Mouse (Mus musculus) limb, embryonic 14.5 days (tissue): Measurements from ENCODE around the gene Olfr56. TPM values are rescaled to one million over a fixed set of nuclear protein-coding genes. Genes with fewer than 3 reads are reported as not detected.
"Not testable (repeated sequence)": the region's sequence is repeated elsewhere in the genome, so short reads cannot be mapped to it uniquely, and the experiment has no call there.

Experiments used
- ATAC-seq: fragments of 200-750 bp; cut with Nextera tagmentation; 2 replicates; pipeline ENCODE4 v1.8.0; 2017; ENCODE audit warnings: low read depth, moderate number of reproducible peaks, moderate TSS enrichment; ENCODE audit not compliant: low FRiP score
- DNase-seq: peaks from one replicate; pipeline ENCODE4 v3.0.0-alpha.2; 2015; ENCODE audit warnings: low spot score
- H3K27ac ChIP-seq: fragments of 300-500 bp; sonication (generic); replicated peaks from 2 replicates; pipeline ENCODE4 v1.5.1; 2014; ENCODE audit warnings: low read depth, mild to moderate bottlenecking, low read length, moderate library complexity, mixed read lengths
- H3K27me3 ChIP-seq: fragments of 300-500 bp; sonication (generic); 2 replicates; pipeline ENCODE4 v1.6.1; 2014; ENCODE audit warnings: low read length, mixed read lengths; ENCODE audit not compliant: control insufficient read depth, insufficient read depth
- H3K36me3 ChIP-seq: fragments of 300-500 bp; sonication (generic); 2 replicates; pipeline ENCODE4 v1.6.1; 2014; ENCODE audit warnings: mild to moderate bottlenecking, low read length, moderate library complexity, mixed read lengths; ENCODE audit not compliant: control insufficient read depth, insufficient read depth
- H3K4me1 ChIP-seq: fragments of 300-500 bp; sonication (generic); 2 replicates; pipeline ENCODE4 v1.6.1; 2014; ENCODE audit warnings: antibody characterized with exemption, low read length, mixed read lengths; ENCODE audit not compliant: control insufficient read depth, insufficient read depth
- H3K4me2 ChIP-seq: fragments of 300-500 bp; sonication (generic); replicated peaks from 2 replicates; pipeline ENCODE4 v1.6.1; 2014; ENCODE audit warnings: low read depth, mild to moderate bottlenecking, low read length, moderate library complexity; ENCODE audit not compliant: severe bottlenecking
- H3K4me3 ChIP-seq: fragments of 300-500 bp; sonication (generic); replicated peaks from 2 replicates; pipeline ENCODE4 v1.5.1; 2014; ENCODE audit warnings: low read length
- H3K9ac ChIP-seq: fragments of 300-500 bp; sonication (generic); 2 replicates; pipeline ENCODE4 v1.6.1; 2014; ENCODE audit warnings: mild to moderate bottlenecking, low read depth, low read length, moderate library complexity; ENCODE audit not compliant: severe bottlenecking
- H3K9me3 ChIP-seq: fragments of 300-500 bp; sonication (generic); 2 replicates; pipeline ENCODE4 v1.6.1; 2016; ENCODE audit warnings: low read length; ENCODE audit not compliant: control insufficient read depth
- WGBS: fragments of 180-500 bp; shearing (Covaris S2); extraction: QIAGEN DNeasy Blood & Tissue Kit; methylation state at CpG from one replicate; pipeline ENCODE4 v1.1.7; 2014; 5-methylcytosine and 5-hydroxymethylcytosine counted together
- polyA plus RNA-seq, 2 experiments: library from polyadenylated mRNA; depleted of rRNA in 1 of 2; stranded (reverse) in 1 of 2; unstranded in 1 of 2; fragments of >200 nt; fragmentation: Nextera tagmentation in 1 of 2; extraction: Ambion mirVana in 1 of 2; gene quantifications; 2 replicates each; pipeline versions ENCODE4 v1.2.1 to v1.2.3; 2012 to 2014

The Olfr56 gene
- polyA plus RNA-seq, 2 experiments = 0.06 TPM; not detected in 1

- not testable (repeated sequence) for H3K4me1 ChIP-seq, ATAC-seq, H3K27ac ChIP-seq, H3K9ac ChIP-seq, H3K4me3 ChIP-seq, H3K36me3 ChIP-seq, H3K9me3 ChIP-seq, H3K4me2 ChIP-seq, H3K27me3 ChIP-seq, DNase-seq
- WGBS = no CpG with 5 or more reads among the region's 5 CpGs
These were observed 1.4 kb downstream of the Olfr56 start for GRCm38 (mm10) chr11:48980052-48980451.

DNA sequence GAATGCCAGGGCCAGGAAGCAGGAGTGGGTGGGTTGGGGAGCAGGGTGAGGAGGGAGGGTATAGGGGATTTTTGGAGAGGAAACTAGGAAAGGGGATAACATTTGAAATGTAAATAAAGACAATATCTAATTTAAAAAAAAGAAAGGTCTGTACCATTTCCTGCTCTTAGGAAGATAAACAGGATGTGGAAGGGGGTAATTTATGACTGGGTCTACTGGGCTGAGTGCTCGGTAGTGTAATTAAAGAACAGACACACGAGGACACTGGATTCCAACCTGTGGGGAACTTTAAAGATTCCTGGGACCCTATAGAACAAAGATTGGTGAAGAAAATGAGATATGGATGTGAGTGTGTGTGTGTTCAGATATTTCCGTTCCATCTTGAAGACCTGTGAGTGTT lies 4.2 kb downstream of the Olfr56 start:
- ATAC-seq, H3K9me3 ChIP-seq: not testable (repeated sequence)
- no CpG with 5 or more reads among the region's 3 CpGs for WGBS

GRCm38 (mm10) chr11:48988219-48988618 lies 9.5 kb downstream of the Olfr56 start:
- not testable (repeated sequence) for H3K4me2 ChIP-seq, H3K27me3 ChIP-seq, H3K36me3 ChIP-seq, H3K9ac ChIP-seq, DNase-seq, H3K9me3 ChIP-seq, H3K4me3 ChIP-seq, H3K27ac ChIP-seq, H3K4me1 ChIP-seq, ATAC-seq
- WGBS = 85% methylated on average over 2 of the region's 3 CpGs

More for the DNA sequence above, 4.2 kb downstream of the Olfr56 start:
- not testable (repeated sequence) for H3K27ac ChIP-seq, H3K27me3 ChIP-seq, H3K36me3 ChIP-seq, H3K4me1 ChIP-seq, H3K9ac ChIP-seq, DNase-seq, H3K4me3 ChIP-seq, H3K4me2 ChIP-seq

DNA sequence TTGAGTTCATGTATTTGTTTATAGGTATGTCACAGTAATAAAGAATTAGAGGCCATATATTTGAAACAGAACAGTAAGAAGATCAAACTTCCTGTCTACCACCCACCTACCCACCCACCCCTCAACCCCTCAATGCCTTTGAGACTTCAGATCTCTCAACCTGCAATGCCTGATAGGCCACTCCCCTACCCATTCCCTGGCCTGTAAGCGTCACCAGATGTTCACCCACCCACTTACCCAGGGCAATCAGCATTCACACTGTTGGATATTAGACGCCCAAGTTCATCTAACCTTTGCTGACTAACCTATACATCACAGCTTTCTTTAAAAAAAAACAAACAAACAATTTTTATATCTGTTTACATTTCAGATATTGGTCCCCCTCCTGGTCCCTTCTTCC lies 11.3 kb downstream of the Olfr56 start:
- DNase-seq, H3K27ac ChIP-seq, H3K4me2 ChIP-seq, H3K4me1 ChIP-seq, ATAC-seq, H3K4me3 ChIP-seq, H3K9me3 ChIP-seq, H3K27me3 ChIP-seq, H3K9ac ChIP-seq, H3K36me3 ChIP-seq: not testable (repeated sequence)
- whole genome bisulfite sequencing = 38% methylated on average over 2 of the region's 2 CpGs

- WGBS = 66% methylated on average over 4 of the region's 4 CpGs
- H3K36me3 ChIP-seq, DNase-seq, H3K27ac ChIP-seq, ATAC-seq, H3K9me3 ChIP-seq, H3K4me2 ChIP-seq, H3K9ac ChIP-seq, H3K4me1 ChIP-seq, H3K27me3 ChIP-seq, H3K4me3 ChIP-seq: not testable (repeated sequence)
These were observed 13.2 kb downstream of the Olfr56 start, which contains the start of gene Gm12185 for GRCm38 (mm10) chr11:48991740-48992520. Gene Gm12185, minus strand, starts transcription at chr11:48992226.

DNA sequence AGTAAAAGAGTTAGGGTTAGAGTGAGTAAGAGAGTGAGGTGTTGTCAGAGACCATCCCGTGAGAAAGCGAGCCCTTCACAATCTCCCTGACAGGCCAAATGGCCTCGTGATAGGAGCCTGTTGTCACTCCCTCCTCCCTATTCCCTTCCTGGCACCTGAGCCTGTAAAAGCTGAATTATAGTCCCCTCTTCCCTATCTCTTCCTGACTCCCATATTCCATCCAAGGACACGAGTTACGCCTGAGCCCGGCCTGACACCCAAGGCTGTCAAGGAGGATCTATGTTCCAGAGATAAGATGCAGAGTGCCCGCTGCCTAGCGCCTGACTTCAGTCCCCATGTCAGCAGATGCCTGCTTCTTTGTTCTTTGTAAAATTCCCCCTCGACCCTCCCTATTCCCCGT lies 14.6 kb downstream of the Olfr56 start:
- H3K36me3 ChIP-seq, H3K4me3 ChIP-seq, DNase-seq, H3K4me1 ChIP-seq, ATAC-seq, H3K9ac ChIP-seq, H3K27ac ChIP-seq, H3K9me3 ChIP-seq, H3K27me3 ChIP-seq, H3K4me2 ChIP-seq: not testable (repeated sequence)
- 25% methylated on average over 10 of the region's 10 CpGs for WGBS

- DNase-seq, H3K27ac ChIP-seq, H3K27me3 ChIP-seq, H3K9me3 ChIP-seq, H3K36me3 ChIP-seq, H3K4me1 ChIP-seq, H3K4me2 ChIP-seq, ATAC-seq, H3K4me3 ChIP-seq, H3K9ac ChIP-seq: not testable (repeated sequence)
- WGBS = 62% methylated on average over 2 of the region's 2 CpGs
These were observed 15.3 kb downstream of the Olfr56 start, which contains the start of gene Tgtp1 for GRCm38 (mm10) chr11:48994018-48994417. Gene Tgtp1, minus strand, starts transcription at chr11:48994172.

DNA sequence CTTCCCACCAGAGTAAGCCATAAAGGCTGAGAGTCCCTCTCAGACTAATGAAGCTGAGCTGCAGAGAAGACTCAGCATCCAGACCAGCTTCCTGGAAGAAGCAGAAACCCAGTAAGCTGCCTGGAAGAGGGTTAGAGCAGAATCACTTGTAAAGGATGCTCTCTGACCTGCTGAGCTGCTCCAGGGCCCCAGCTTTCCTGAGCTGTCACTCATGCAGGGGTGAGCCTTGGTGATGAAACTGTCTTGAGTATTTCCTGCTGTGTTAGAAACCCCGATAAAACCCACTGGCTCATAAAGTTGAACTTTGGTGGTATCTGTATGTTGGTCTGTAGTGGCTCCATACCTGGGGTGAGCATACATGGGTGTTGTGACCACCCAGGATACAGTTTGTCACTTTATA lies 21.7 kb downstream of the Olfr56 start:
- not testable (repeated sequence) for H3K4me3 ChIP-seq, H3K4me1 ChIP-seq, H3K9ac ChIP-seq, H3K4me2 ChIP-seq, ATAC-seq, H3K36me3 ChIP-seq, H3K27me3 ChIP-seq, DNase-seq, H3K9me3 ChIP-seq, H3K27ac ChIP-seq
- WGBS = 86% methylated on average over 1 of the region's 1 CpGs
